Mouse (Mus musculus) spleen, adult 2 months (tissue): ENCODE results near the gene Gramd4. TPM values are rescaled to one million over a fixed set of nuclear protein-coding genes. Genes with fewer than 3 reads are reported as not detected.
"Not testable (repeated sequence)": the region's sequence is repeated elsewhere in the genome, so short reads cannot be mapped to it uniquely, and the experiment has no call there.

Experiments used
- DNase-seq, 2 experiments: peaks; one replicate each; pipeline versions ENCODE4 v3.0.0 to v3.0.0-alpha.2; 2012 to 2021; ENCODE audit warnings: low spot score in 2 of 2, low read depth in 1 of 2
- H3K27ac ChIP-seq: fragments of 200-500 bp; 2 replicates; pipeline ENCODE4 v1.5.1; 2012; ENCODE audit warnings: low read length, inconsistent platforms; ENCODE audit not compliant: insufficient read depth
- H3K27me3 ChIP-seq: fragments of 200-500 bp; 2 replicates; pipeline ENCODE4 v1.6.1; 2012; ENCODE audit warnings: mild to moderate bottlenecking, moderate library complexity, low read length, inconsistent platforms; ENCODE audit not compliant: control insufficient read depth, insufficient read depth
- H3K36me3 ChIP-seq: fragments of 200-500 bp; 2 replicates; pipeline ENCODE4 v1.6.1; 2012; ENCODE audit warnings: mild to moderate bottlenecking, low read length, inconsistent platforms; ENCODE audit not compliant: control insufficient read depth, insufficient read depth
- H3K4me1 ChIP-seq: fragments of 200-500 bp; 2 replicates; pipeline ENCODE4 v1.6.1; 2011; ENCODE audit warnings: inconsistent platforms; ENCODE audit not compliant: control insufficient read depth, insufficient read depth, insufficient read length
- H3K4me3 ChIP-seq: fragments of 200-500 bp; 2 replicates; pipeline ENCODE4 v1.5.1; 2011; ENCODE audit warnings: mild to moderate bottlenecking, inconsistent platforms; ENCODE audit not compliant: insufficient read depth, insufficient read length; ENCODE audit errors: extremely low read depth
- CTCF ChIP-seq: fragments of 200-500 bp; IDR thresholded peaks from 2 replicates; pipeline ENCODE4 v1.5.1; 2011; ENCODE audit warnings: mild to moderate bottlenecking, inconsistent platforms; ENCODE audit not compliant: insufficient read depth, insufficient read length, insufficient replicate concordance; ENCODE audit errors: extremely low read depth
- POLR2A ChIP-seq: fragments of 200-500 bp; IDR thresholded peaks from 2 replicates; pipeline ENCODE4 v1.6.1; 2011; ENCODE audit warnings: low read depth, low read length, inconsistent platforms
- WGBS: fragments of 180-500 bp; shearing (Covaris S2); methylation state at CpG from one replicate; pipeline ENCODE4 v1.1.7; 2018; 5-methylcytosine and 5-hydroxymethylcytosine counted together
- polyA plus RNA-seq: library from polyadenylated mRNA; depleted of rRNA; stranded (reverse); fragments of >200 nt; gene quantifications from 2 replicates; pipeline ENCODE4 v1.2.3, GENCODE M21; 2012

Gene Gramd4
- polyA plus RNA-seq, 1 experiment: 36.2 TPM

DNA sequence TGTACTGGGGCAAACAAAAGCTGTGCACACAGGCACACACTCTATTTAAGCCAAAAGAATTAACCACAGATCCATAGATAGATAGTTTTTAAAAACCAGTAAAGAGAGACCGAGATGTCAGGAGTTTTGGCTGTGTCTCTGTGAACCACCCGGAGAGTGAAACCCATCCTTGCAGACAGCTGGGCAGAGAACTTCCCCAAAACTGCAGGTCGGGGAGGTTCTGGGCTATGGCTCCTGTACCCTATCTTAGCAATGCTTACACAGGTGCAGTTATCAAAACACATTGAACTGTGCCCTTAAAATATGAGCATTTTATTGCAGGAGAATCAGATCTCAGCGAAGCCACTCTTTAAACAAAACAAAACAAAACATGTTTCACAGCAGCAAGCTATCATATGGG, 122.9 kb downstream of the Gramd4 start:
- no peak for TF ChIP-seq POLR2A
- no peak for TF ChIP-seq CTCF
- no peaks in the 10 kb centered on the region for H3K27me3 ChIP-seq
- no peaks in the 10 kb centered on the region for H3K36me3 ChIP-seq
- no peak overlapping the region for H3K4me3 ChIP-seq
- WGBS: 19% methylated on average over 4 of the region's 4 CpGs
- H3K27ac ChIP-seq: peak overlapping the region; percentile 91
- peak in 1 of 2 experiments; percentile 65 for DNase-seq
- peaks cover 23% of the 10 kb centered on the region; the same call in 1 of the 2 replicates for H3K4me1 ChIP-seq

DNA sequence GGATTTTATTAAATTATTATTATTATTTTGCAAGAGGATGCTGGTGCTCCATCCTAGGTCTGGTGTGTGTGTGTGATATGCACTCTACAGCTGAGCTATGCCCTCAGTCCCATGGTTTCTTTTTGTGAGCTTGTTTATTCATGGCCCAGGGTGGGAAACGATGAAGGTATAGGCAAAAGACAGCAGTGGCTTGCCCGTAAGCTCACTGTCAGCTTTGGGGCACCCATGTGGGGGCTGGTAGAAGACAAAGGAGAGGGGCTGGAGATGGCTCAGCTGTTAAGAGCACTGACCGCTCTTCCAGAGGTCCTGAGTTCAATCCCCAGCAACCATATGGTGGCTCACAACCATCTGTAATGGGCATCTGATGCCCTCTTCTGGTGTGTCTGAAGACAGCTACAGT, 123.8 kb downstream of the Gramd4 start:
- H3K4me3 ChIP-seq, H3K27me3 ChIP-seq, DNase-seq, H3K36me3 ChIP-seq: not testable (repeated sequence)
- Histone ChIP-seq H3K27ac (peak overlapping the region; percentile 97), H3K4me1 (peaks cover 24% of the 10 kb centered on the region; the same call in 1 of the 2 replicates)
- WGBS: 86% methylated on average over 3 of the region's 3 CpGs

DNA sequence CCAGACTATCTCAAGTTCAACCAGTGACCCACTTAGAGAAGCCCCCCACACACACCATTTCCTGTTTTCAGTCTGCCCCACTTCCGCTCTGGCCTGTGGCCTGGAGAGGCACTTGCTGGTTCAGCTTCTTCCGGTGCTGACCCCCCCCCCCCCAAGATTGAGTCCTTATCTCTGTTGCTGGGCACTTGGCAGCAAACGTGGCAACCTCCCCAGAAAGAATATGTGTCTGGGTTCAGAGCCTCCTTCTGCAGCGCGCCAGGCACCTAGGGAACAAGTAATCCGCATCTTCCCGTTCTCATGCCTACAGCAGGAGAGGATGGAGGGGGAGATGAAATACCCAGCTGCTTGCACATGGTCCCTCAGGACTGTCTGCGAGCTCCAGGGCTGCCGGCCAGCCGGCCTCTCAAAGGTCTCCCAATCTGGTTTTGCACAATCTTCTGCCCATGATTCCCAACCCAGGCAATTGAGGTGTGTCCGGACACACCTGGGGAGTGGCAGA, 124.5 kb downstream of the Gramd4 start:
- peak overlapping the region; percentile 97 for H3K27ac ChIP-seq
- no peaks in the 10 kb centered on the region for H3K27me3 ChIP-seq
- WGBS: 3% methylated on average over 11 of the region's 11 CpGs
- peak in 1 of 2 experiments; percentile 66 for DNase-seq
- peak overlapping the region; percentile 48 for H3K4me3 ChIP-seq
- no peaks in the 10 kb centered on the region for H3K36me3 ChIP-seq
- TF ChIP-seq POLR2A (no peak), CTCF (no peak)
- peaks cover 26% of the 10 kb centered on the region; the same call in 1 of the 2 replicates for H3K4me1 ChIP-seq

DNA sequence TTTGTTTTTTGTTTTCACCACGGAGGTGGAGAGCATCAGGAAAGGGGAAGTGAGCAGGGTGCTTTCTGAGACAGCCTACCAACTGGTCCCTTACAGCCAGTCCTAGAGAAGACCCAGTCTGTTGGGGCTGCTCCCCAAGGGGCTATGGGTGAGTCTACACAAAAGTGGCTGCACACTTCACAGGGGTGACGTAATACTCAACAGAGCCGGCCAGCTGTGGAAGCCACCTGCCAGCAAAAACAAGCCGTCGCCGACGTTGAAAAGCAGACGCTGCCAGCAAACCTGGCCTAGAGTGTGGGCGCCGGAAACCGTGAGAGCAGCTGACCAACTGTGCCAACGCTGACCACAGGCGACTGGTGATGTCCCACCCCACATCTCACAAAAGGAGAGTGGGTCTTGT, 125.2 kb downstream of the Gramd4 start:
- Histone ChIP-seq H3K36me3 (no peaks in the 10 kb centered on the region), H3K4me1 (peaks cover 26% of the 10 kb centered on the region; the same call in 1 of the 2 replicates), H3K27me3 (no peaks in the 10 kb centered on the region), H3K27ac (peak overlapping the region; percentile 97), H3K4me3 (peak overlapping the region; percentile 26; the same call in 1 of the 2 replicates)
- 5% methylated on average over 13 of the region's 13 CpGs for WGBS
- no peak for TF ChIP-seq CTCF
- TF ChIP-seq POLR2A: peak; percentile 77
- peak; percentile 87 to 94 for DNase-seq

DNA sequence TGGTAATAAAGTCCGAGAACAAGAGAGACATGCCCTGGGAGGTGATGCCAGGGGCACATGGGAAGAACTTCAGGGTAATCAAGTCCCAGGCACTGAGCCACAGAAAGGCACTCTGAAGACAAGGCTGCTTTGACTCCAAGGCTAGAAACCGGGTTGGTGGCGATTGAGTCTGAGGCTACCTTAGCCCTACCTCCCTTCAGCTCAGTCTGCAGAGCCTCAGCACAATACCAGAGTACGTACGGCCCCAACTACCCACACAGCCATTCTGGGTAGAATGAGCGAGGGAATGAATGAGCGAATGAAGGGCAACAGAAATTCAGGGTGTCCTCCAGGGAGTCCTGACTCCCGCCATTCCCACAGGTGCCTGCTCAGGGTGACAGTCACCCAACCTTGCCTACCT, 126.0 kb downstream of the Gramd4 start:
- no peaks in the 10 kb centered on the region for H3K27me3 ChIP-seq
- H3K4me1 ChIP-seq: peaks cover 26% of the 10 kb centered on the region; the same call in 1 of the 2 replicates
- TF ChIP-seq POLR2A (no peak), CTCF (no peak)
- peak overlapping the region; percentile 97 for H3K27ac ChIP-seq
- WGBS: 53% methylated on average over 8 of the region's 8 CpGs
- H3K36me3 ChIP-seq: no peaks in the 10 kb centered on the region
- H3K4me3 ChIP-seq: peak overlapping the region; percentile 11
- no peak for DNase-seq

DNA sequence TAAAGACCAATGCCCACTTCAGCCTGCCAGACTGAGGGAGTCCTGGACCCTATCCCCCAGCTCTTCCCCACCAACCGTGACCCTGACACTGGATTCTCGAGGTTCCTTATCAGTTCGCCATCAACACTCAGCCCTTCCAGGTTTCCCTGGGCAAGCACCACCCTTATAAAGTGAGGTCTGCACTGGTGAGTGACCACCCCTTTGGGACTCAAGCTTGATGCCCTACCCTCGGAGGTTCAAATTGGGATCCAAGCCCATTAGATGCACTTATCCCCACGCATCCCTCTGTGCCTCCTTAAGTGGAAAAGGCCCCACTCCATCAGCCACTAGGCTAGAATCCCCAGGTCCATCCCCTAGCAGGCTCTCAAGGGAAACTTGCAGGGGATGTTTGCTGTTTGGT, 126.6 kb downstream of the Gramd4 start:
- no peaks in the 10 kb centered on the region for H3K36me3 ChIP-seq
- H3K27me3 ChIP-seq: no peaks in the 10 kb centered on the region
- H3K4me3 ChIP-seq: peak overlapping the region; percentile 90
- TF ChIP-seq CTCF (no peak), POLR2A (no peak)
- H3K4me1 ChIP-seq: peaks cover 27% of the 10 kb centered on the region; the same call in 1 of the 2 replicates
- H3K27ac ChIP-seq: peak overlapping the region; percentile 96
- WGBS: 49% methylated on average over 5 of the region's 5 CpGs
- DNase-seq: no peak

DNA sequence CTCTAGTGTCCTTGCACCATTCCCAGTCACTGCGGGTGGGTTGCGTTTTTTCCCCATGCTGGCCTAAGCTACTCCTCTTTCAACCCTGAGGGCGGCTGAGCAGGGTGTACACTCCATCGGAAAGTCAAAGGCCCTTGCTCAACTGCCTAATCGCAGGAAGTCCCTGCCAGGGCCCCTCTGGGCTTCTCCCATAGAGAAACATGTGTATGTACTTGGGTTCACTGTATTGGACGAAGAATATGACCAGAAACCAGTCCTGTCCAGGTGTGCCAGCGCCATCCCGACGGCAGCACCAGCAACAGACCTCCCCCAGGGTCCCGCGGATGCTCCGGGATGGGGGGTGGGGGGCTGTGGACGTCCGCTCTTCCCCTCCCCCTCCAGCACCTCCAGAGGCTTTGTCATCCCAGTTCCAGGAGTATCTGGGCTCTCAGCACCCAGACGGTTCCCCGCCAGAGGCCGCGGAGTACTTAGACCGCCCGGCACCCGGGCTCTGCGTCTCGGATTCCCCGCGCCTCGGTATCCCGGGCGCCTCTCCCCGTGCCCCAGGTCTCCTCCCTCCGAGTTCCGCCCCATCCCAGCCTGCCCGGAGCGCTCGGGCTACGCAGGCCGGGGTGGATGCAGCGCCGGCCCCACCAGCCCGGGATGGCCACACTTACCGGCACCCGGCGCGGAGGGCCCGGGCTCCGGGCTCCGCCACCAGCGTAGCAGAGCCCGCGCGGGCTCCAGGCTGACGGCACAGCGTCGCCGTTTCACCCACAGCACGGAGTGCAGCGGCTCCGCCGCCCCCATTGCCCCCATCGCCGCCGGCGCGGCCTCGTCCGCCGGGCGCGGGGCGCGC, 127.6 kb downstream of the Gramd4 start:
- peak in 1 of 2 experiments; percentile 54 for DNase-seq
- peaks cover 22% of the 10 kb centered on the region; the same call in 1 of the 2 replicates for H3K4me1 ChIP-seq
- peak overlapping the region; percentile 90 for H3K4me3 ChIP-seq
- no peak for TF ChIP-seq POLR2A
- TF ChIP-seq CTCF: no peak
- under 1% methylated on average over 70 of the region's 70 CpGs for WGBS
- H3K27me3 ChIP-seq: no peaks in the 10 kb centered on the region
- H3K27ac ChIP-seq: peak overlapping the region; percentile 96
- H3K36me3 ChIP-seq: no peaks in the 10 kb centered on the region
